Comparison of ENCODE assay signal across 23 mouse cellular contexts in the genomic region with DNA sequence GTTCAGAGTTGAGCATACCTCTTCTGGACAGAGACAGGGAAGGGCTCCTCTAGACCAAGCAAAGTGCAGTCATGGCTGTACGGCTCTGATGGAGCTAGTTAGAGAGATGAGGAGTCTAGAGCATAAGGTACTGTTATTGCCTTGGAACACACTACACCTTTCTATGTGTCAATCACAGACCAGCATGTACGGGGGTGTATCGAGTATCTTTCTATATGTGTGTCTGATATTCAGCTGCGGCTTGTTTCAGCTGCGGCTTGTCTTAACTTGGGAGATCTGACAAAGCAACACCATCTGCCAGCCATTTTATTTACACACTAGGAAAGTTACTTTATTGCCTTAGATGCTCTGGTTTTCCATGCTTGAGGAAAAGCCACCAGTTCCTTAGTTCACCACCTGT. TPM values are rescaled to one million over a fixed set of nuclear protein-coding genes. Genes with fewer than 3 reads are reported as not detected.
DNase-seq lines count a peak whose midpoint lies in the region.
"Had no signal": no experiment of that assay in that cellular context is flagged by ENCODE, and none has a peak within 500 bp of the region (broad histone marks: within the 10 kb centered on the region; RNA-seq: fewer than 3 reads in every experiment).

No protein-coding gene starts in this region.

- intact Hi-C loops in left cerebral cortex, postnatal 14 days (cut with DNase I) = no loop called here

- peak; percentile 28 for DNase-seq in layer of hippocampus, adult 11-12 months (ENCODE audit: low spot score)
- no peak for DNase-seq in layer of hippocampus, adult 9-10 months (ENCODE audit: low spot score)
- DNase-seq in left cerebral cortex, postnatal 14 days (ENCODE audit: low spot score in 2 of 2) = peak; percentile 31 to 46
- no peak for DNase-seq in left cerebral cortex, adult 11 months (ENCODE audit: low spot score)
- peak; percentile 31 to 32 for DNase-seq in right cerebral cortex, postnatal 36 days (ENCODE audit: low spot score in 2 of 2)
- no peak for DNase-seq in right cerebral cortex, postnatal 4 days
- DNase-seq in thymus, postnatal 4 days = no peak
- DNase-seq: adrenal gland, postnatal 14 days; cerebellum, adult 11-12 months; cerebellum, adult 9-11 months; embryo, embryonic 11 days; gastrocnemius, postnatal 14 days; heart, postnatal 14 days; kidney, adult 18-20 months; kidney, postnatal 25 days; lung, postnatal 36 days; spleen, adult 18-20 months; thymus, adult 18-20 months; thymus, postnatal 25 days had no signal

RNA-seq across cellular contexts. Expression of a gene that starts 11.1 kb away (rescaled TPM):
- total RNA-seq in left cerebral cortex, postnatal 14 days (2021) = 1 to 10 TPM; 1.3 to 2.4 TPM
- total RNA-seq: granulocyte monocyte progenitor cell, adult 5-6 weeks; megakaryocyte, adult 5-6 weeks; MEL; neutrophil, adult 5-6 weeks had no signal

Comparison
In these comparisons a context has a peak if more than half of its experiments do, and no peak if none do; other contexts are left out.
1. DNase-seq: peak in layer of hippocampus, adult 11-12 months (single experiment), left cerebral cortex, postnatal 14 days (2 of 2) and right cerebral cortex, postnatal 36 days (2 of 2); none in layer of hippocampus, adult 9-10 months (single experiment), left cerebral cortex, adult 11 months (single experiment), right cerebral cortex, postnatal 4 days (single experiment) and thymus, postnatal 4 days (single experiment).